Mouse (Mus musculus): ENCODE results near the gene Cryab.
A peak's percentile ranks its signal among the peaks of the same experiment; 100 is the strongest.

The Cryab gene

DNA sequence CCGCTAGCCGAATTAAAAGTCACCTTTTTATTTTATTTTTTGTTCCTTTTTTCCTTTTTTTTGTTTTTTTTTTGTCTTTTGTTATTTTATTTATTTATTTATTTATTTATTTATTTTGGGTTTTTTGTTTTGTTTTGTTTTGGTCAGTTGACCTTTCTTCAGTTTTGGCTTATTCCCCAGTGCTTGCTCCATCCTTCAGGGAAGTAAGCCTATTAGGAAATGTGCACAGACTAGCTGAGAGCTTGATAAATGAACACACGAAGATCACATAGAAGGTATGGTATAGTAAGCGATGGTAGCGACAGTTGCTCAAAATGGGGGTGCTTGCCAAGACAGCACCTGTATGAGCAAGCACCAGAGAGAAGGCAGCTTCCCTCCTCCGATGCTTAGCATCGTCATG is 46.5 kb downstream of the Cryab start:
- DNase-seq (ENCODE audit: low read depth): no peak

DNA sequence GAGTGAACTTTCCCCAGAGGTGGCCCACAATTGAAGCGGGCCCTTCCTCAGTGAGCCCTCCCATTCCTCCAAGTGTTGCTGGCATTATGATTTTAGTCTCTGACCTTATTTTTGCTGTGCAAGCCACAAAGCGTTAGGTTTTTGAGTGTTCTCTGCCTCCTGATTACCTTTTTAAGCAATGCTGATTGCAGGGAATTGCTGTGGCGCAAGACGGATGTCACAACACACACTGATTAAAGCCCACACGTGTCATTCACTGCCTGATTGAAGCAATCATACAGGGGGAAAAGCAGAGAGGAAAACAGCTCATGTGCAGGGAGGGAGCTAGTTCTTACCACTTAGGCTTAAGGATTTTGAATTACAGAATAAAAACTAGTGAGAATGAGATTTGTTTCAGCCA is 47.2 kb downstream of the Cryab start:
- DNase-seq (ENCODE audit: low read depth): no peak

DNA sequence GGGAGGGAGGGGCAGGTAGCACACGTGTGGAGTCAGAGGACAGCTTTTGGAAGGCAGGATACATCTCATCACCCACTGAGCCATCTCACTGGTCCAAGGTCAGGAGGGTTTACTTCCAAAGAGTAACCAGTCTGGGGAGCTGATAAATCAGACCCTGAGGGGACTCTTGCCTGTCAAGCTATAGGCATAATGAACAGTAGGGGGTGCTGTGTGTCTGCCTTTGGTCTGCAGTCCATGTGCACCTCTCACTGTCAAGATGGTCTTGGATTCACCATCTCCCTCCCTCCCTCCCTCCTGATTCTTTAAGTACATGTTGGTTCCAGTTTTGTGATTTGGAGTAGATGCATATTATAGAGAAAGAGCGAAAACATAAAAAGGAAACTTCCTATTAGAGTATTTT is 49.9 kb downstream of the Cryab start:
- DNase-seq (ENCODE audit: low read depth): peak; percentile 48

DNA sequence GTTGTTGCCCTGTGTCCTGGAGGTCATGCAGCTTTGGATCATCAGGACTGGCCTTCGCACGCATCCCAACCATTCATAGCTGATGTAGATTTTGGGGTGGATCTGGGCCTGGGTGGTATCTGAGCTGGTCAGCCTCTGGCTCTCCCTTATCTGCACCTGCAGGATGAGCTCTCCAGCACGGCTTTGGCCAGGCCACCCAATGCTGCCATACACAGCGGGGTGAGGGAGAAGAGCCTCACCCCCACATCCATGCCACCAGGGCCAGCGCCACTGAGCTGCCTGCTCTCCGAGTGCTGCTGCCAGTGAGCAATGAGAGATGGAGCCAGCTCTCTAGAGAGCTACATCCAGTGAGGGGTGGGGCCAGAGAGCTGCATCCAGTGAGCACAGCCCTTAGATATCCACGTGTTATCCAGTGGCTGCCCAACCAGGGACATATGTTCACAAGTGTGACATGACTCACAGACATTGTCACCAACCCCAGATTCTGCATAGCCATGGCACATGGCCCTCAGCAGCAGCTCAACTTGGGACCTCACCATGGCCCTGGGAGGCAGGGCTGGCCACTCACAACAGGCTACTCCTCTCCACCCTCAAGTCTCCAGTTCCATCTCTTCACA is 52.0 kb downstream of the Cryab start:
- peak; percentile 24 for DNase-seq (ENCODE audit: low read depth)
